Mouse (Mus musculus): Measurements from ENCODE around the gene Stat4. TPM values are rescaled to one million over a fixed set of nuclear protein-coding genes. Genes with fewer than 3 reads are reported as not detected.
"Not testable (repeated sequence)": the region's sequence is repeated elsewhere in the genome, so short reads cannot be mapped to it uniquely, and the experiment has no call there.

Stat4 gene
- polyA plus RNA-seq, 1 experiment from 2014 or later, result 3.3 TPM

- 0 out of 2 replicates have a peak, but pooled peaks cover 3% of the 10 kb centered on the region for H3K4me1 ChIP-seq
- no peak overlapping the region for H3K27ac ChIP-seq
- H3K36me3 ChIP-seq, result no peaks in the 10 kb centered on the region
- ATAC-seq (ENCODE audit: borderline replicate concordance, extremely low read depth, low FRiP score, low TSS enrichment), result no peak
- no peak overlapping the region for H3K4me3 ChIP-seq
- H3K27me3 ChIP-seq, result no peaks in the 10 kb centered on the region
- WGBS, result 26% methylated on average over 7 of the region's 7 CpGs
- no peaks in the 10 kb centered on the region for H3K9me3 ChIP-seq
- no peak overlapping the region for H3K4me2 ChIP-seq
- no peak overlapping the region for H3K9ac ChIP-seq
Observed at GRCm38 (mm10) chr1:52039151-52039550, 52.2 kb downstream of the Stat4 start.

- H3K4me2 ChIP-seq, result no peak overlapping the region
- H3K9ac ChIP-seq, result no peak overlapping the region
- H3K27ac ChIP-seq, result no peak overlapping the region
- 0 out of 2 replicates have a peak, but pooled peaks cover 3% of the 10 kb centered on the region for H3K4me1 ChIP-seq
- no peaks in the 10 kb centered on the region for H3K9me3 ChIP-seq
- no peaks in the 10 kb centered on the region for H3K27me3 ChIP-seq
- no peak for ATAC-seq (ENCODE audit: borderline replicate concordance, extremely low read depth, low FRiP score, low TSS enrichment)
- H3K4me3 ChIP-seq, result no peak overlapping the region
- H3K36me3 ChIP-seq, result no peaks in the 10 kb centered on the region
- 70% methylated on average over 9 of the region's 9 CpGs for WGBS
Observed at GRCm38 (mm10) chr1:52039626-52040025, 52.7 kb downstream of the Stat4 start.

- Histone ChIP-seq H3K27ac (no peak overlapping the region), H3K4me1 (0 out of 2 replicates have a peak, but pooled peaks cover 3% of the 10 kb centered on the region), H3K27me3 (no peaks in the 10 kb centered on the region), H3K9me3 (no peaks in the 10 kb centered on the region), H3K4me3 (no peak overlapping the region), H3K36me3 (no peaks in the 10 kb centered on the region), H3K9ac (no peak overlapping the region), H3K4me2 (no peak overlapping the region)
- WGBS, result 66% methylated on average over 11 of the region's 11 CpGs
- no peak for ATAC-seq (ENCODE audit: borderline replicate concordance, extremely low read depth, low FRiP score, low TSS enrichment)
Observed at GRCm38 (mm10) chr1:52040366-52041061, 53.6 kb downstream of the Stat4 start.

GRCm38 (mm10) chr1:52043191-52043590 is 56.2 kb downstream of the Stat4 start:
- H3K27me3 ChIP-seq, result no peaks in the 10 kb centered on the region
- H3K4me2 ChIP-seq, result no peak overlapping the region
- H3K4me3 ChIP-seq, result no peak overlapping the region
- no peak overlapping the region for H3K9ac ChIP-seq
- WGBS, result 48% methylated on average over 4 of the region's 4 CpGs
- ATAC-seq (ENCODE audit: borderline replicate concordance, extremely low read depth, low FRiP score, low TSS enrichment), result no peak
- H3K36me3 ChIP-seq, result no peaks in the 10 kb centered on the region
- H3K9me3 ChIP-seq, result no peaks in the 10 kb centered on the region
- H3K4me1 ChIP-seq, result 0 out of 2 replicates have a peak, but pooled peaks cover 3% of the 10 kb centered on the region
- no peak overlapping the region for H3K27ac ChIP-seq

- not testable (repeated sequence) for H3K9me3 ChIP-seq; H3K4me2 ChIP-seq; H3K27me3 ChIP-seq; H3K27ac ChIP-seq; H3K4me1 ChIP-seq; H3K9ac ChIP-seq; H3K4me3 ChIP-seq; ATAC-seq (ENCODE audit: borderline replicate concordance, extremely low read depth, low FRiP score, low TSS enrichment); H3K36me3 ChIP-seq
- 90% methylated on average over 10 of the region's 10 CpGs for WGBS
Observed at GRCm38 (mm10) chr1:52046891-52047290, 59.9 kb downstream of the Stat4 start.

- ATAC-seq (ENCODE audit: borderline replicate concordance, extremely low read depth, low FRiP score, low TSS enrichment), result no peak
- Histone ChIP-seq H3K4me1 (no peaks in the 10 kb centered on the region), H3K27ac (no peak overlapping the region), H3K36me3 (no peaks in the 10 kb centered on the region), H3K4me3 (no peak overlapping the region), H3K9ac (no peak overlapping the region), H3K27me3 (no peaks in the 10 kb centered on the region), H3K9me3 (no peaks in the 10 kb centered on the region), H3K4me2 (no peak overlapping the region)
- WGBS, result 66% methylated on average over 2 of the region's 2 CpGs
Observed at GRCm38 (mm10) chr1:52048711-52049110, 61.8 kb downstream of the Stat4 start.

- Histone ChIP-seq H3K4me3 (no peak overlapping the region), H3K4me2 (no peak overlapping the region), H3K27me3 (no peaks in the 10 kb centered on the region), H3K9ac (no peak overlapping the region), H3K27ac (no peak overlapping the region), H3K36me3 (no peaks in the 10 kb centered on the region), H3K4me1 (no peaks in the 10 kb centered on the region), H3K9me3 (no peaks in the 10 kb centered on the region)
- ATAC-seq (ENCODE audit: borderline replicate concordance, extremely low read depth, low FRiP score, low TSS enrichment), result no peak
- 86% methylated on average over 3 of the region's 3 CpGs for WGBS
Observed at GRCm38 (mm10) chr1:52049827-52050226, 62.9 kb downstream of the Stat4 start.

GRCm38 (mm10) chr1:52051542-52051941 is 64.6 kb downstream of the Stat4 start:
- Histone ChIP-seq H3K27ac (no peak overlapping the region), H3K9me3 (no peaks in the 10 kb centered on the region), H3K4me2 (no peak overlapping the region), H3K4me3 (no peak overlapping the region), H3K4me1 (no peaks in the 10 kb centered on the region), H3K27me3 (no peaks in the 10 kb centered on the region), H3K9ac (no peak overlapping the region), H3K36me3 (no peaks in the 10 kb centered on the region)
- WGBS, result 79% methylated on average over 3 of the region's 3 CpGs
- ATAC-seq (ENCODE audit: borderline replicate concordance, extremely low read depth, low FRiP score, low TSS enrichment), result no peak

- Histone ChIP-seq H3K4me3 (no peak overlapping the region), H3K4me2 (no peak overlapping the region), H3K36me3 (no peaks in the 10 kb centered on the region), H3K27ac (no peak overlapping the region), H3K4me1 (no peaks in the 10 kb centered on the region), H3K9me3 (no peaks in the 10 kb centered on the region), H3K27me3 (no peaks in the 10 kb centered on the region), H3K9ac (no peak overlapping the region)
- no peak for ATAC-seq (ENCODE audit: borderline replicate concordance, extremely low read depth, low FRiP score, low TSS enrichment)
- 85% methylated on average over 9 of the region's 9 CpGs for WGBS
Observed at GRCm38 (mm10) chr1:52052910-52053309, 66.0 kb downstream of the Stat4 start.

- ATAC-seq (ENCODE audit: borderline replicate concordance, extremely low read depth, low FRiP score, low TSS enrichment), result no peak
- H3K27ac ChIP-seq, result no peak overlapping the region
Observed at GRCm38 (mm10) chr1:52055947-52056346, 69.0 kb downstream of the Stat4 start.

GRCm38 (mm10) chr1:52057153-52057552 is 70.2 kb downstream of the Stat4 start:
- no peaks in the 10 kb centered on the region for H3K4me1 ChIP-seq
- no peaks in the 10 kb centered on the region for H3K36me3 ChIP-seq
- no peak overlapping the region for H3K27ac ChIP-seq
- ATAC-seq (ENCODE audit: borderline replicate concordance, extremely low read depth, low FRiP score, low TSS enrichment), result no peak
- no peak overlapping the region for H3K9ac ChIP-seq
- WGBS, result 60% methylated on average over 5 of the region's 5 CpGs
- no peak overlapping the region for H3K4me2 ChIP-seq
- H3K9me3 ChIP-seq, result no peaks in the 10 kb centered on the region
- H3K27me3 ChIP-seq, result no peaks in the 10 kb centered on the region
- no peak overlapping the region for H3K4me3 ChIP-seq

More at GRCm38 (mm10) chr1:52055947-52056346, 69.0 kb downstream of the Stat4 start:
- no peaks in the 10 kb centered on the region for H3K27me3 ChIP-seq
- WGBS, result 74% methylated on average over 4 of the region's 4 CpGs
- H3K36me3 ChIP-seq, result no peaks in the 10 kb centered on the region
- H3K9ac ChIP-seq, result no peak overlapping the region
- no peak overlapping the region for H3K4me3 ChIP-seq
- no peaks in the 10 kb centered on the region for H3K9me3 ChIP-seq
- H3K4me2 ChIP-seq, result no peak overlapping the region
- no peaks in the 10 kb centered on the region for H3K4me1 ChIP-seq

- Histone ChIP-seq H3K36me3 (no peaks in the 10 kb centered on the region), H3K9me3 (no peaks in the 10 kb centered on the region), H3K4me2 (no peak overlapping the region), H3K9ac (no peak overlapping the region), H3K4me1 (no peaks in the 10 kb centered on the region), H3K27ac (no peak overlapping the region), H3K27me3 (no peaks in the 10 kb centered on the region), H3K4me3 (no peak overlapping the region)
- ATAC-seq (ENCODE audit: borderline replicate concordance, extremely low read depth, low FRiP score, low TSS enrichment), result no peak
- WGBS, result 59% methylated on average over 1 of the region's 1 CpGs
Observed at GRCm38 (mm10) chr1:52066276-52066675, 79.3 kb downstream of the Stat4 start.

Data from lung, embryonic 15.5 days (tissue).